Mouse (Mus musculus) lung, embryonic 14.5 days (tissue): ENCODE measurements around the gene Miga1. TPM values are rescaled to one million over a fixed set of nuclear protein-coding genes. Genes with fewer than 3 reads are reported as not detected.

Source experiments
- ATAC-seq: fragments of 200-750 bp; cut with Nextera tagmentation; 2 replicates; pipeline ENCODE4 v1.8.0; 2017; ENCODE audit warnings: mild to moderate bottlenecking, moderate TSS enrichment, moderate library complexity; ENCODE audit not compliant: insufficient read depth
- DNase-seq: peaks from one replicate; pipeline ENCODE4 v3.0.0-alpha.2; 2015
- H3K27ac ChIP-seq: fragments of 300-500 bp; sonication (generic); 2 replicates; pipeline ENCODE4 v1.5.1; 2014; ENCODE audit warnings: low read depth, mild to moderate bottlenecking, moderate library complexity
- H3K27me3 ChIP-seq: fragments of 300-500 bp; sonication (generic); 2 replicates; pipeline ENCODE4 v1.6.1; 2014; ENCODE audit warnings: low read length, control low read depth; ENCODE audit not compliant: insufficient read depth
- H3K36me3 ChIP-seq: fragments of 300-500 bp; sonication (generic); 2 replicates; pipeline ENCODE4 v1.6.1; 2014; ENCODE audit warnings: control low read depth; ENCODE audit not compliant: insufficient read depth
- H3K4me1 ChIP-seq: fragments of 300-500 bp; sonication (generic); 2 replicates; pipeline ENCODE4 v1.6.1; 2014; ENCODE audit warnings: antibody characterized with exemption, control low read depth; ENCODE audit not compliant: insufficient read depth
- H3K4me2 ChIP-seq: fragments of 300-500 bp; sonication (generic); 2 replicates; pipeline ENCODE4 v1.6.1; 2014; ENCODE audit warnings: mild to moderate bottlenecking
- H3K4me3 ChIP-seq: fragments of 300-500 bp; sonication (generic); 2 replicates; pipeline ENCODE4 v1.5.1; 2014; ENCODE audit warnings: low read depth, low read length
- H3K9ac ChIP-seq: fragments of 300-500 bp; sonication (generic); 2 replicates; pipeline ENCODE4 v1.6.1; 2014
- H3K9me3 ChIP-seq: fragments of 300-500 bp; sonication (generic); 2 replicates; pipeline ENCODE4 v1.6.1; 2016; ENCODE audit warnings: low read depth, low read length, control low read depth
- CTCF ChIP-seq: IDR thresholded peaks from 2 replicates; pipeline ENCODE4 v1.5.1; 2016; ENCODE audit warnings: antibody characterized with exemption, low read depth
- WGBS: fragments of 180-500 bp; shearing (Covaris S2); extraction: QIAGEN DNeasy Blood & Tissue Kit; methylation state at CpG from one replicate; pipeline ENCODE4 v1.1.7; 2014; 5-methylcytosine and 5-hydroxymethylcytosine counted together
- polyA plus RNA-seq: library from polyadenylated mRNA; unstranded; fragments of >200 nt; fragmentation: Nextera tagmentation; extraction: Ambion mirVana; gene quantifications from 2 replicates; pipeline ENCODE4 v1.2.1, GENCODE M21; 2014

The Miga1 gene
- polyA plus RNA-seq, 1 experiment from 2014 or later, result 20.3 TPM

DNA sequence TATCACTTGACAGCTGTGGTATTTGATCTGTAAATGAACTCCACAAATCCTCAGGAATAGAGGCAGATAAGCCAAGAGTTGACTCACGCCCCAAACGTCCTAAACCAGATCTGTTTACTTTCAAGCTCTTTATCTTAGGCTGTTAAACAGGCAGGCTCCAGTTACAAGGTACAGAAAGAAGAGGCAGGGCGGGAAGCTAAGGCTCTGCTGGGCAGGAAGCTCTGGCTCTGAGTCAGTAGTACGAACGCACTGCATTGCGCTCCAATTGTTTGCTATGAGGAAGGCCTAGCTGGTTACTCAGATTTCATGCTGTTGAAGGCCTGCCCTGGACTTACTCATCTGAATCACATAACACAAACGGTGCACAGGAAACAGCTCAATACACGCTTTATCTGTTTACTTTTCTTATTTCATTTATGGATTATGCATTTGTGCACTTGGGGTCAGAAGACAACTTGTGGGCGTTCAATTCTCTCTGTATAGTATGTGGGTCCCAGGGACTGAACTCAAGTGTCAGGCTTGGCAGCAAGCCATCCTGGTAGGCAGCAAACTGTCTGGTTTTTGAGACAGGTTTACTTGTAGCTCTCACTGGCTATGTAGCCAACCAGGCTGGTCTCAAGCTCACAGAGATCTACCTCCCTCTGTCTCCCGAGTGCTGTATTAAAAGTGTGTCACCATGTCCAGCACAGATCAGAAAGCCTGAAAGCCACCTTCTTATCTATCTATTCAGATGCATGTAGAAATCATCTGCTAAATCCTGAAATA lies 31.5 kb downstream of the Miga1 start:
- peak; percentile 80 for DNase-seq
- peak overlapping the region; percentile 84 for H3K27ac ChIP-seq
- H3K4me2 ChIP-seq, result no peak overlapping the region
- H3K36me3 ChIP-seq, result 0 out of 2 replicates have a peak, but pooled peaks cover 5% of the 10 kb centered on the region
- peak overlapping the region; percentile 30 for H3K9ac ChIP-seq
- no peaks in the 10 kb centered on the region for H3K9me3 ChIP-seq
- no peak for TF ChIP-seq CTCF
- no peaks in the 10 kb centered on the region for H3K27me3 ChIP-seq
- ATAC-seq, result peak; percentile 71
- 6% methylated on average over 10 of the region's 10 CpGs for WGBS
- H3K4me3 ChIP-seq, result no peak overlapping the region
- H3K4me1 ChIP-seq, result peaks cover 16% of the 10 kb centered on the region

DNA sequence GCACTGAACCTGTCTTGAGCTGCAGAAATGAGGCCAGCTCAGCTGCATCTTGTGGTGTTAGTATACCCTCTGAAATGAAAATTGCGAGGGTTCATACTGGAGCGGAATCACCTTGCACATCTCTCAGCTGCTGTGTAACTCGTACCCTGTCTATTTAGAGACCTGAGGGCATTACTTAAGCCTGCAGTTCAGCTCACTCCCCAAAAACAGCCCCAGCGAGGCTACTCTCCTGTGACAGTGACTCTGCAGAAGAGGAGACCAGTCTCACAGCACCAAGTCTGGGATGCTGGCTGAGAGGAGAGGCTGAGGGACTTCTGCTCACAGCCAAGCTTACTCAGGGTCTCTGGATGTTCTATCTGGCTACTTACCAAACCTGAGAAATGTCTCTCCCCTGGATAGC lies 34.2 kb downstream of the Miga1 start:
- TF ChIP-seq CTCF, result no peak
- H3K27me3 ChIP-seq, result no peaks in the 10 kb centered on the region
- WGBS, result 84% methylated on average over 4 of the region's 4 CpGs
- H3K4me1 ChIP-seq, result peaks cover 19% of the 10 kb centered on the region
- DNase-seq (no peak), ATAC-seq (no peak)
- H3K27ac ChIP-seq, result peak overlapping the region; percentile 87
- H3K36me3 ChIP-seq, result no peaks in the 10 kb centered on the region
- no peak overlapping the region for H3K4me3 ChIP-seq
- no peak overlapping the region for H3K9ac ChIP-seq
- no peak overlapping the region for H3K4me2 ChIP-seq
- no peaks in the 10 kb centered on the region for H3K9me3 ChIP-seq

DNA sequence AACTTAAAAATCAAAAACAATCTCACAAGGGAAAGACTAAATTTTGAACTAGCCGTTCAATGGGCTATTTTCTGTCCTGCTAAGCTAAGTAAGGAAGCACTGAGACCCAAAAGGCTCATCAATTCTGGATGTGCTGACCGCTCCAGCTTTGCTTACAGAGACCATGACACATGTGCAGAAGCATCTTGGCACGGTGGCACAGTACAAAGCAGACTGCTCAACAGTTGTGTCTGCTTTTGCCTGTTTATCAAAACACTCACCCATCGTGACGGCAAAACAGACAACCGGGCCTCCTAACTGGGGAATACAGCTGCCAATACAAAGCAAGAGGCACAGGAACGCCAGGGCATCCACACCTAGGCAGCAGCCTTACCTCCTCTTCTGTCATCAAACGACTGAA lies 35.1 kb downstream of the Miga1 start:
- TF ChIP-seq CTCF, result no peak
- H3K4me3 ChIP-seq, result no peak overlapping the region
- H3K27me3 ChIP-seq, result no peaks in the 10 kb centered on the region
- DNase-seq, result peak; percentile 45
- no peak overlapping the region for H3K9ac ChIP-seq
- no peaks in the 10 kb centered on the region for H3K36me3 ChIP-seq
- H3K4me2 ChIP-seq, result no peak overlapping the region
- peaks cover 23% of the 10 kb centered on the region for H3K4me1 ChIP-seq
- 49% methylated on average over 8 of the region's 8 CpGs for WGBS
- no peaks in the 10 kb centered on the region for H3K9me3 ChIP-seq
- peak overlapping the region; percentile 87 for H3K27ac ChIP-seq
- ATAC-seq, result no peak

DNA sequence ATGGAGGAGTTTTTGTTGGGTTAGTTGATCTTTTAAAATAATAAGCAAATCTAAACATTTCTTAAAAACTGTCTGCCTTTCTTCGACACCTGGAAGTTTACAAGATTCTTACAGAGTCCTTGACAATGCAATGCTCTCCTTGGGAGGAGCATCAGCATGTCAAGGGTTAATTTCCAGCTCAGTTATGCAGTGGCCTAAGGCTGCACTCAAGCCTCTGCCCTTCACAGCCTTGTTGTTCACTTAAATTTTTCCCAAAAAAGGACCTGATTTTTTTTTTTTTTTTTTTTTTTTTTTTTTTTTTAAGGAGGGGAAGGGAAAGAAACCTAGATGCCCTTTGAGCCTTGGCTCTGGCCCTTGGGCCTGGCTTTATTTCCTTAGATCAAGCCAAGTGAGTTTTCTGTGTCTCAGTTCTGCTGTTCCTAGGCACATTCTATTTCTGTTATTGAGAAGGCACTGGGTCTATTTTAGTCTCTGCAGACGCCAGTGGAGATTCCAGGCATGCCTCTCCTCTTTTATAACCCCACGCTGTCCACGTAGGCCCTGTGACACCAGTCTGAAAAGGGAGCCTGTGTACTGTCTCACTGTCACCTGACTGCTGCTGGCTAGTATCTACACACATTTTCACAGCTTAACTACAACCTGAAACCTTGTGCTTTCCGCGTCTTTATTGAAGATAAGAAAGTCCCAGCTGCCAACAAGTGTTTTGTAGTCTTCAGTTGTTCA lies 36.0 kb downstream of the Miga1 start:
- DNase-seq, result peak; percentile 61
- H3K9ac ChIP-seq, result no peak overlapping the region
- peak overlapping the region; percentile 87 for H3K27ac ChIP-seq
- H3K36me3 ChIP-seq, result no peaks in the 10 kb centered on the region
- WGBS, result 26% methylated on average over 6 of the region's 6 CpGs
- no peaks in the 10 kb centered on the region for H3K9me3 ChIP-seq
- ATAC-seq, result no peak
- peaks cover 20% of the 10 kb centered on the region for H3K4me1 ChIP-seq
- H3K4me3 ChIP-seq, result no peak overlapping the region
- TF ChIP-seq CTCF, result no peak
- H3K27me3 ChIP-seq, result no peaks in the 10 kb centered on the region
- H3K4me2 ChIP-seq, result no peak overlapping the region

DNA sequence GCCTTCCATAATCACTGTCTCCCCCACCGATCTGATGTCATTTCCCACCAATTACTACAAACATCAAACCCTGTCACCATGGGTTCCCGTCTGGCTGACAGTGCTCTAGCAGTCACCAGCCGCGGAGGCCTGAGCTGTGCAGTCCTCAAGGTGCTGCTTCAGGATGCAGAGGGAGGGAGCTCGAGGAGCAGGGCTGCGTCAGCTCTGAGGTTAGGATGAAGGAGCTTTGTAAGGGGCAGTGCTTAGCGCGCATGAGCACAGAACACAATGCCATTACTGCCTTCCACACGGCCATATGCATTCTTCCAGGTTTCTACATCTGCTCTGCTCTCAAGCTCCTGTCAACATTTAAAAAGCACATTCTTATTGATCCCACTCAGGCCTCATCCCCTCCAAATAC lies 37.2 kb downstream of the Miga1 start:
- H3K9ac ChIP-seq, result no peak overlapping the region
- TF ChIP-seq CTCF, result no peak
- DNase-seq (no peak), ATAC-seq (no peak)
- 0 out of 2 replicates have a peak, but pooled peaks cover 12% of the 10 kb centered on the region for H3K4me1 ChIP-seq
- H3K27ac ChIP-seq, result peak overlapping the region; percentile 87
- 60% methylated on average over 9 of the region's 9 CpGs for WGBS
- H3K27me3 ChIP-seq, result no peaks in the 10 kb centered on the region
- no peak overlapping the region for H3K4me2 ChIP-seq
- H3K36me3 ChIP-seq, result 0 out of 2 replicates have a peak, but pooled peaks cover 3% of the 10 kb centered on the region
- no peaks in the 10 kb centered on the region for H3K9me3 ChIP-seq
- no peak overlapping the region for H3K4me3 ChIP-seq

DNA sequence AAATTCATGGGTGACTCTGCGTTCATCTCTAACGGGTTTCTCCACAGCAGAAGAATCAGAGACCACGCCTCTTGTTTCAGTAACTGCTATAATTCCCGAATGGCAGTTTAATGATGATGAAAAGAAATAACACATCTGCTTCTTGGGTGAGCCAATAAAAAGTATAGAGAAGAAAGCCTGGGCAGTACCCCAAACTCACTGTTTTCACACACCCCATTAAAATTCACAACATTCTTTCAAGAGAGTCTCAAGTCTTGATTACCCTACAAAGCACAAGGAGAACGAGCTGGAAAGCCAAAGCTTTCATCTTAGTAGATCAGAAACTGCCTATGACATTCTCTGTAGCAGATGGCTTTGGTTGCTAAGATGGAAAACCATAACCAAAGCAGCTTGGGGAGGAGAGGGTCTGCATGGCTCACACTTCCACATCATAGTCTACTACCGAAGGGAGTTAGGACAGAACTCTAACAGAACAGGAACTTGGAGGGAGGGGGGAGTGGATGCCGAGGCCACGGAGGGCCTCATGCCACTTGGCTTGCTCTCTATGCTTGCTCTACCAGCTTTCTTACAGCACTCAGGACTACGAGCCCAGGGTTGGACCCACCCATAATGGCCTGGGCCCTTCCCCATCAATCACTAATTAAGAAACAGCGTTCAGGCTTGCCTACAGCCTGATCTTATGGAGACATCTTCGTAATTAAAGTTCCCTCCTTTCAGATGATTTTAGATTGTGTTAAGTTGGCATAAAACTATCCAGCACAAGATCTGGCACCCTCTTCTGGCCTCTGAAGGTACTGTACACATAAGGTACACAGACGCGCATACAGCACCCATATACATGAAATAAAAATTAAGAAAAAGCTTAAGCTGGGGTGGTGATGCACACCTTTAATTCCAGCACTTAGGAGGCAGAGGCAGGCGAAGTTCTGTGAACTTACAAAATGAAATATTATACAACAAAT lies 39.5 kb downstream of the Miga1 start:
- H3K4me3 ChIP-seq, result no peak overlapping the region
- peak; percentile 60 for TF ChIP-seq CTCF
- H3K4me1 ChIP-seq, result 0 out of 2 replicates have a peak, but pooled peaks cover 10% of the 10 kb centered on the region
- peak; percentile 88 for ATAC-seq
- peak; percentile 92 for DNase-seq
- H3K36me3 ChIP-seq, result peaks cover 17% of the 10 kb centered on the region
- no peaks in the 10 kb centered on the region for H3K9me3 ChIP-seq
- no peak overlapping the region for H3K9ac ChIP-seq
- no peak overlapping the region; the same call in 1 of the 2 replicates for H3K4me2 ChIP-seq
- H3K27ac ChIP-seq, result peak overlapping the region; percentile 95
- no peaks in the 10 kb centered on the region for H3K27me3 ChIP-seq
- 52% methylated on average over 14 of the region's 14 CpGs for WGBS
